Mouse (Mus musculus) cerebellum, postnatal 36 days (tissue): ENCODE measurements around the gene Spo11.

Experiments used
- DNase-seq, 2 experiments: peaks; one replicate each; pipeline ENCODE4 v3.0.0; 2021 to 2022; ENCODE audit warnings: mixed read lengths in 2 of 2

Gene Spo11

DNA sequence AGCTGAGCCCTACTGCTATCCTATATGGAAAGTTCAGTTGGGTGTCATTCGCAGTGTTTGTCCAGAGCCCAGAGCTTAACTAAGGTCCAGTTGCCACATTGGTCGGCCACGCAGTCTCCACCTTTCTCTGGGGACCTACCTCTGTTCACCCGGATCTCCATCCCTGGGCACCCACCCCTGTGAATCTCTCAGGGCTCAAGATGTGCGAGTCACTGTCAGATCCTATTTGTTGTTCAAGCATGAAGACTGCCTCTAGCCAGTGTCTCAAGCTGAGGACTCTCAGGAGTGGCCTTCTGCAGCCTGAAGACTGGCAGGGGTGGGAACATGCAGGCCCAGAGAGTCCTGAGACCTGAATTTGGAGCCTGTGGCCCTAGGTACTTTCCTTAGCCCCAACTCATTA lies 58.6 kb downstream of the Spo11 start:
- no peak for DNase-seq

DNA sequence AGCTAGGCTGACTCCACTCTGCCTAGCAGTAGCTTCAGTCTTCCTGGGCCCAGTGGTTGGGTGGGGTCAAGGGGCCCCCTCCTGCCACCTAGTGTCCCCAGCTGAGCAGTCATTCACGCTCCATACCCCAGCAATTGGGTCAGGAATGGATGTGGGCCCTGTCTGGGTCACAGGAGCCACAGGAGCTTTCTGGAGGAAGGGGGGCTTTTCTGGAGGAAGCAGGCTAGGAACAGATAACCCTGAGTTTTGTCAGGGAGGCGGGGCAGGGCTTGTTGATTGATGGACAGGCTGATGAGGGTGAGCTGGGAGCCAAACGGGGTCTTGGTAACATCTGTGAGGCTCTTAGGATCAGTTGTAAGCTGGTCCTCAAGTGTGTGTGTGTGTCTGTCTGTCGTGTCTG lies 59.1 kb downstream of the Spo11 start:
- DNase-seq = no peak

DNA sequence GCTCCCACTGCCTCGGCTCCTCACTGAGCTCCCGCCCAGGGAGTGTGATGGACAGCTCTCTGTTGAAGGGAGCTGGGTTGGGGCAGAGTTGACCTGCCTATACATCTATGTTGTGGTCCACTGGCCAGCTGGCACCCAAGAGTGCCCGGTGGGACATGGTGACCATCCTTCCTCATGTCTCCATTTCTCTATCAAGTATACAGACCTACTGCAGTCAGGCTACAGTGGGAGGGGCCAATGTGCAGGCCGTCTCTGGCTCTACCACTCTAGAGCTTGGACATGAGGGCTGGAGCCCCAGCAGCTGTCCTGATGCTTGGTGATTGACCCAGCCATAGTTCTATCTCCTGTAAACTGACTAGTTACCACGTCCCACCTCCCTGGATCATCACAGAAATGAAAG lies 59.8 kb downstream of the Spo11 start:
- DNase-seq = no peak

DNA sequence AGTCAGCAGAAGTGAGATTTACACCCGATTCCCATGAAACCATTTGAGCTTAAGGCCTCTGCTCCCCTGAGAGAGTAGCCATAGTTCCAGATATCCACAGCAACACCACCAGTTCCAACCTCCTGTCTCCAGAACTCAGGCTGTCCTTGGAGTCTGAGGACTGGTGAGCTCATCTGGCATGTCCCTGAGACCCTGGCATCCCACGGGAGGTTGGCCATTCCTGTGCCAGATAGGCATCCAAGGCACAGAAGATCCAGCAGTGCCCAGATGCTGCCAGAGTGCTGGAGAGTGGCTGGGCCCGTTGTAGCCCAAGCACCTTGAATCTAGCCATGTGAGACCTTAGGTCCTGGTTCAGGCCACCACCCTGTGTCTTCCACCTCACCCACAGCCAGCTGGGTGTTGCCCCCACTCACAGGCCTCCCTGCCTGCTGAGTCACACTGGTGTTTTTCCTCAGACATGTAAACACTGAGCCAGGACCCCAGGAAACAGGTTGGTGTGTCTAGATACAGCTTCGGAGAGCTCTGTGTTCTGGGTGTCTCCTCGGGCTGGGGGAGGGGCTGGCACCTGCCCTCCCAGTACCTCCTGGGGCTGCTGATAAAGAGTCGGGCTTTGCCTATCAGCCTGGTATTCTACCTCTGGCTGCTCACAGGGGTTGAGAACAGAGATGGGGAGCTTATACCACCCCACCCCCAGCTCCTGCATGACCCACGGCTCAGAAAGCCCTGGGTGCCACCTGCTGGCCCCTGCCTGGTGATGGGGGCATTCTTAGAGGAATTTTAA lies 60.5 kb downstream of the Spo11 start:
- no peak for DNase-seq

DNA sequence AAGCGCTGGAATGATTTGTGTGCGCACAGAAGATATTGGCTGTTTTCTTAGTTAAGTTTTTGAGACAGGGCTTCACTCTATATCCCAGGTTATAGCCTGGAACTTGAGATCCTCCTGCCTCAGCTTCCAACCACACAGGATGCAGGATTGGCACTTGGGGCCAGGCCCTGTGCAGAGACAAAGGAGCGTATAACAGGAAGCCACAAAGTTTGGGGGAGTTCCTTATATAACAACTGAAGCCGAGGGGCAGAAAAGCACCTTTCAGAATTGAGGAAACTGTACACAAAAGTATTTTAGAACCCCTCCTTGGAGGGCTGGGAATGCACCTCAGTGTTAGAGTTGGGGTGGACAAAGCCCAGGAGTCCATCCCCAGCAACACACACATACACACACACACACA lies 61.5 kb downstream of the Spo11 start:
- no peak for DNase-seq

DNA sequence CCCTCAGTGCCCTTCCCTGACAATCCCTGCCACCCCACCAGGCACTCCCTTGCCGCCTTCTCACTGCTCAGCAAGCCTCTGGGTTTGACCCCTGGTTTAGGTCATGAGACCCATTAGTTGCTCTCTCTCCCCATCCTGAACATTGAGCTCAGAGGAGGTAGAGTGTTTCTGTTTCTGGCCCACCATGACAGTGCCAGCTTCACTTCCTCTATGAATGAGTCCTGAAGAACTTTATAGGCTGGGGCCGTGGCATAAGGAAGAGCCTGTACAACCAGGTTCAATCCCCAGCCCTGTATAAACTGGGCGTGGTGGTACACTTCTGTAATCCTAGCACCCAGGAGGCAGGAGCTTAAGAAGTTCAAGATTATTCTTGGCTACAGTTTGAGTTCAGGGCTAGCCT lies 63.3 kb downstream of the Spo11 start:
- no peak for DNase-seq

DNA sequence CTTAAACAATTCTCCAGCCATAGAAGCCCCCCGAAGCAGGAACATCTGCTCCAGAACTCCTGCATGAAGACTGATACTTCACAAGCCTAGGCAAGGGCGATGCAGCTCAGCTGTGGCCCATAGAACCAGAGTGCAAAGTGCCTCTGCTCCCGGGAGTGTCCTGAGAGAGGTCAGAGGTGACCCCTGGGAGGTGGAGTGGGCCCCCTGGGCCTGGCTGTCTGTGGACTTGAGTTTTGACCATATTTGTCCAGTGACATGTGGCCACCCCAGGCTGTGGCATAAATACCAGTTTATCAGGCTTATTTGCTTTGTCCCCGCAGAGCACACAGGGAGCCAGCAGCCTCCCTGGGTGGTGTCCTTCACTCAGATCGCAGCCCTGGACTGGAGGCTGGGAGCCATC lies 63.7 kb downstream of the Spo11 start:
- DNase-seq = no peak

DNA sequence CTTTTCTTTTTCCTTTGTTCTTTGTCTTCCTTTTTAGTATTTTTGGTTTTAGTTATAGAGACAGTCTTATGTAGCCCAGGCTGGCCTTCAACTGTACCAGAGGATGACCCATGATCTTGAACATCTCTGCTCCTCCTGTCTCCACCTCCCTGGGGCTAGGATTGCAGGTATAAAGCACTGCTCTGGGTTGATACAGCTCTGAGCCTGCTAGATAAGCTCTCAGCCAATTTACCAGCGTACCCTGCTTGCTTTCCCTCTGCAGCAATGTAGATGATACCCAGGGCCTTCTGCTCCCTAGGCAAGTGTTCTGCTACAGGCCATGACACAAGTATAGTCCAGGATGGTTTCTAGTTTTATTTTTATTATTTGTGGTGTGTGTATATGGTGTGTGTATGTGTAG lies 64.4 kb downstream of the Spo11 start:
- no peak for DNase-seq

DNA sequence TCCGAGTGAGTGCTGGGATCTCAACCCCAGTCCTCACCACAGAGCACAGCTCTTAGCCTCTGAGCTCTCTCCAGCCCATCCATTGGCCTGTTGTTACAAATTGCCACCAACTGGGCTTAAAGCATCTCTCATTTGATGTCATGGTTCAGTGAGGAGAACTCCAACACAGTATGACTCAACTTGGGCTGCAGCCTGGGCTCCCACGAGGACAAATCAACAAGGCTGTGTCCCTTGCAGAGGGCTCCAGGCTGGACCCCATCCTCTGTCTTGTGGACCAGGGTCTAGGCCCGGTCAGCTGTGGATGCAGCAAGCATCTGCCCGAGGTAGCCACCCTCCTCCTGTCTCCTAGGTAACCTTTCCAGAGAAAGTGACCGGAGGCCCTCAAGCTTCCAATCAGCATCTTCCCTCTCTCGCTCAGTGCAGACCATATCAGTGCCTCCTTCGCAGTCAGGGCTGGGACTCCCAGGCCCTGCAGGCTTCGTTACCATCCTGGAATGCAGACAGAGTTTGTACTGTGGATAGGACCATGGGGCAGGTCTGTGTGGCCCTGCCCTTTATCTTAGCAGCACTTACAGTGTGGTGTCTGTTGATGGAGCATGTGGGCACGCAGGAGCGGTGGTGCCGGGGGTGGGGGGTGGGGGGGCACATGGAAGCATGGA lies 65.1 kb downstream of the Spo11 start:
- DNase-seq = no peak
